Mouse (Mus musculus): ENCODE measurements around the gene 4933427I04Rik. TPM values are rescaled to one million over a fixed set of nuclear protein-coding genes. Genes with fewer than 3 reads are reported as not detected.

4933427I04Rik gene
- not detected for total RNA-seq (2021)
- long read RNA-seq, experiment 1 = 0 reads
- long read RNA-seq, experiment 2 = 0 reads

- DNase-seq = no peak
Measured at GRCm38 (mm10) chr4:123859379-123859778, at the start of gene 4933427I04Rik. TSS of gene 4933427I04Rik (plus strand) at chr4:123859679.

- DNase-seq = no peak
Measured at GRCm38 (mm10) chr4:123810475-123811295, 48.8 kb upstream of the 4933427I04Rik start.

- no peak for DNase-seq
Measured at GRCm38 (mm10) chr4:123812525-123812924, 47.0 kb upstream of the 4933427I04Rik start.

- no peak for DNase-seq
Measured at GRCm38 (mm10) chr4:123814030-123814501, 45.4 kb upstream of the 4933427I04Rik start.

- no peak for DNase-seq
Measured at GRCm38 (mm10) chr4:123819093-123819610, 40.3 kb upstream of the 4933427I04Rik start.

- no peak for DNase-seq
Measured at GRCm38 (mm10) chr4:123842126-123842525, 17.4 kb upstream of the 4933427I04Rik start.

GRCm38 (mm10) chr4:123856888-123857287, 2.6 kb upstream of the 4933427I04Rik start:
- DNase-seq = no peak

- DNase-seq = no peak
Measured at GRCm38 (mm10) chr4:123858090-123858489, 1.4 kb upstream of the 4933427I04Rik start.

GRCm38 (mm10) chr4:123859803-123860202, 324 bp downstream of the 4933427I04Rik start:
- DNase-seq = no peak

GRCm38 (mm10) chr4:123860621-123861020, 1.1 kb downstream of the 4933427I04Rik start:
- DNase-seq = no peak

GRCm38 (mm10) chr4:123893726-123894125, 34.2 kb downstream of the 4933427I04Rik start:
- no peak for DNase-seq

GRCm38 (mm10) chr4:123894295-123894694, 34.8 kb downstream of the 4933427I04Rik start:
- DNase-seq = no peak

GRCm38 (mm10) chr4:123898696-123899095, 39.2 kb downstream of the 4933427I04Rik start:
- DNase-seq = no peak

GRCm38 (mm10) chr4:123903432-123903831, 44.0 kb downstream of the 4933427I04Rik start:
- no peak for DNase-seq

GRCm38 (mm10) chr4:123904333-123905125, 45.0 kb downstream of the 4933427I04Rik start, which contains the start of gene Mycbp:
TSS of gene Mycbp (plus strand) at chr4:123904832.
- DNase-seq = peak; percentile 99

- DNase-seq = no peak
Measured at GRCm38 (mm10) chr4:123905126-123905668, 45.7 kb downstream of the 4933427I04Rik start.

- DNase-seq = no peak
Measured at GRCm38 (mm10) chr4:123911503-123911902, 52.0 kb downstream of the 4933427I04Rik start.

- DNase-seq = no peak
Measured at GRCm38 (mm10) chr4:123912431-123912830, 53.0 kb downstream of the 4933427I04Rik start.

Measured in gastrocnemius, postnatal 25 days (tissue).